Mouse (Mus musculus) myocyte (in vitro differentiated cells): ENCODE measurements around the gene Sync. TPM values are rescaled to one million over a fixed set of nuclear protein-coding genes. Genes with fewer than 3 reads are reported as not detected.

Source experiments
- H3K27me3 ChIP-seq: one replicate; pipeline ENCODE4 v1.6.1; 2011; ENCODE audit not compliant: control insufficient read depth, insufficient read depth, insufficient read length
- H3K36me3 ChIP-seq: one replicate; pipeline ENCODE4 v1.6.1; 2011; ENCODE audit not compliant: control insufficient read depth, insufficient read depth
- H3K4me2 ChIP-seq: one replicate; pipeline ENCODE4 v1.6.1; 2011; ENCODE audit warnings: low read depth, control low read depth
- H3K4me3 ChIP-seq: one replicate; pipeline ENCODE4 v1.5.1; 2011; ENCODE audit warnings: mild to moderate bottlenecking, control low read depth, moderate library complexity
- H3K79me2 ChIP-seq: one replicate; pipeline ENCODE4 v1.6.1; 2011; ENCODE audit not compliant: control insufficient read depth, insufficient read depth
- H3ac ChIP-seq: one replicate; pipeline ENCODE4 v1.6.1; 2011; ENCODE audit not compliant: control insufficient read depth, insufficient read length
- CEBPB ChIP-seq: IDR thresholded peaks from 2 replicates; pipeline ENCODE4 v1.6.1; 2011; ENCODE audit warnings: mild to moderate bottlenecking, moderate library complexity; ENCODE audit not compliant: poor library complexity, insufficient read depth, severe bottlenecking
- E2F4 ChIP-seq: IDR thresholded peaks from one replicate; pipeline ENCODE4 v1.6.1; 2011; ENCODE audit warnings: mild to moderate bottlenecking, control low read depth, moderate library complexity; ENCODE audit not compliant: insufficient read depth
- MAX ChIP-seq: IDR thresholded peaks from one replicate; pipeline ENCODE4 v1.6.1; 2011; ENCODE audit warnings: low read depth, mild to moderate bottlenecking, control low read depth
- MYOD1 ChIP-seq, 3 experiments: IDR thresholded peaks; one replicate each; pipeline ENCODE4 v1.6.1; 2011; ENCODE audit warnings: control low read depth in 2 of 3, low read depth in 2 of 3, mild to moderate bottlenecking in 2 of 3, moderate library complexity in 1 of 3; ENCODE audit not compliant: insufficient read length in 2 of 3, control insufficient read depth in 1 of 3
- MYOG ChIP-seq, 3 experiments: IDR thresholded peaks; one replicate each; pipeline ENCODE4 v1.6.1; 2011; ENCODE audit warnings: control low read depth in 2 of 3, low read depth in 2 of 3, mild to moderate bottlenecking in 2 of 3; ENCODE audit not compliant: insufficient read length in 2 of 3, control insufficient read depth in 1 of 3, insufficient read depth in 1 of 3
- POLR2A ChIP-seq: IDR thresholded peaks from one replicate; pipeline ENCODE4 v1.6.1; 2011; ENCODE audit warnings: low read depth, mild to moderate bottlenecking, control low read depth, moderate library complexity; ENCODE audit not compliant: insufficient read length
- POLR2AphosphoS2 ChIP-seq: IDR thresholded peaks from one replicate; pipeline ENCODE4 v1.6.1; 2011; ENCODE audit warnings: low read depth, control low read depth; ENCODE audit not compliant: insufficient read length
- REST ChIP-seq: IDR thresholded peaks from one replicate; pipeline ENCODE4 v1.6.1; 2011; ENCODE audit warnings: mild to moderate bottlenecking, control low read depth, moderate library complexity; ENCODE audit not compliant: insufficient read depth, insufficient read length
- SRF ChIP-seq: IDR thresholded peaks from one replicate; pipeline ENCODE4 v1.6.1; 2011; ENCODE audit warnings: low read depth; ENCODE audit not compliant: control insufficient read depth, insufficient read length
- TCF12 ChIP-seq: IDR thresholded peaks from one replicate; pipeline ENCODE4 v1.6.1; 2011; ENCODE audit warnings: mild to moderate bottlenecking, control low read depth; ENCODE audit not compliant: poor library complexity, insufficient read depth, severe bottlenecking
- TCF3 ChIP-seq: IDR thresholded peaks from one replicate; pipeline ENCODE4 v1.6.1; 2011; ENCODE audit warnings: low read depth, control low read depth; ENCODE audit not compliant: insufficient read length
- USF1 ChIP-seq: IDR thresholded peaks from one replicate; pipeline ENCODE4 v1.6.1; 2011; ENCODE audit warnings: low read depth, mild to moderate bottlenecking, control low read depth, moderate library complexity
- polyA plus RNA-seq: library from polyadenylated mRNA; unstranded; fragments of >200 nt; fragmentation: generic; extraction: Trizol; gene quantifications from one replicate; pipeline ENCODE4 v1.2.1, GENCODE M21; 2012; ENCODE audit warnings: missing spikeins

The Sync gene
- polyA plus RNA-seq, 1 experiment = 51.1 TPM

DNA sequence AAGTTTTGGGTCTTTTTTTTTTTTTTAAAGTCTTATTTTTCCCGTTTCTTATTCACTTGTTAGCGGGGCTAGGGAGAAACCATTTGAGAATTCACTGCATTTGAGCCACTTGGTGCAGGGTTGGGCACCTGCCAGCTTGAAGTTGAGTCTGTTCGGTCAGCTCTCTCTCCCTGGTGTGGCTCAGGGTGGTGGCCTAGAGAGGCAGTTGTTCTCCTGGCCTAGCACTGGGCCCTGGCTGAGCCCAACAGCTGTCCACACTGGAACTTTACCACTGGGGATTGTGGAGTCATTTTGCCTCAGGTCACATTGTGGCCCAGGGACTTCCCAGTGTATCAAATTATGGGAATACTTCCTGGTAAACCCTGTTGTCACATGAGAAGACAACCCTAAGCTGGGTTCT lies 650 bp downstream of the Sync start:
- Histone ChIP-seq H3K4me2 (peak overlapping the region; percentile 79), H3K4me3 (peak overlapping the region; percentile 48), H3K27me3 (no peaks in the 10 kb centered on the region), H3ac (peak overlapping the region; percentile 47), H3K79me2 (peaks cover 50% of the 10 kb centered on the region), H3K36me3 (no peaks in the 10 kb centered on the region)
- TF ChIP-seq MYOG (IDR thresholded peaks at IDR 0.05; ENCODE audit: control insufficient read depth in 1 of 3, insufficient read depth in 1 of 3, insufficient read length in 2 of 3, low read depth in 2 of 3) (peak; percentile 86 to 98 (median 93)), MAX (no peak), SRF (no peak), REST (no peak), POLR2A (peak; percentile 31), USF1 (peak; percentile 31), E2F4 (no peak), TCF12 (peak; percentile 81), TCF3 (peak; percentile 75), MYOD1 (IDR thresholded peaks at IDR 0.05; ENCODE audit: control insufficient read depth in 1 of 3, insufficient read length in 2 of 3, low read depth in 2 of 3) (peak; percentile 83 to 95 (median 88)), CEBPB (no peak), POLR2AphosphoS2 (no peak)

DNA sequence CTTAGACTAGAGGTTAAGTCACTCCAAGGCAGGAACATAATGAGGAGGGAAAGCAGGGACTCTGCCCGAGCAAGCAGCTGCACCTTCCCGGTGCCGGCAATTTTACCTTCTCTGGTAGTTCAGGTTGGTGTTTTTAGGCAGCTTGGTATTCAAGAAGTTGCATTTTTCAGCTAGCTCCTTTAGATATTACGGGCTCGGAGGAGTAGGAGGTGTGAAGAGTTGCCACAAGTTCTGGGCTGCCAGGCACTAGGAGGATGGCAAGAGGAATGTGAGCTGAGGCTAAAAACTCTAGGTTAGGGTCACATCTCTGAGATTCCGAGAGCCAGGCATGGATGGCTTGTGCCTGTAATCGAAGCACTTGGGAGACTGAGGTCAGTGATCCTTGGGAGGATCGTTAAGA lies 2.3 kb downstream of the Sync start:
- TF ChIP-seq TCF3 (no peak), MYOG (IDR thresholded peaks at IDR 0.05; ENCODE audit: control insufficient read depth in 1 of 3, insufficient read depth in 1 of 3, insufficient read length in 2 of 3, low read depth in 2 of 3) (no peak), POLR2AphosphoS2 (no peak), E2F4 (no peak), MYOD1 (IDR thresholded peaks at IDR 0.05; ENCODE audit: control insufficient read depth in 1 of 3, insufficient read length in 2 of 3, low read depth in 2 of 3) (no peak), POLR2A (no peak), MAX (no peak), REST (no peak), CEBPB (no peak), SRF (no peak)
- Histone ChIP-seq H3ac (no peak overlapping the region), H3K36me3 (no peaks in the 10 kb centered on the region), H3K4me2 (peak overlapping the region; percentile 14), H3K27me3 (no peaks in the 10 kb centered on the region), H3K79me2 (peaks cover 64% of the 10 kb centered on the region), H3K4me3 (no peak overlapping the region)

DNA sequence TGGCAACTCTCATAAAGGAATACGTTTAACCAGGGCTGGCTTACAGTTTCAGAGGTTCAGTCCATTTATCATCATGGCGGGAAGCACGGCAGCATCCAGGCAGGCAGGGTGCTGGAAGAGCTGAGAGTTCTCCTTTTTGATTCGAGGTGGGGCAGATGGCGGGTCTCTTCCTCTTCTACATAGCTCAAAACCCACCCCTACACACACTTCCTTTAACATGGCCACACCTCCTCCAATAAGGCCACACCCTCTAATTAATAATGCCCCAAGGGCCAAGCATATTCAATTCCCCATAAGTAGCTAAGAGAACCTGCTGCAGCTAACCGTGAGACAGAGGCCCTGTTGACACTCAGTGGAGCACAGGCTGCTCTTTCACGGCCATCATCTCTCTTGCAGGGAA lies 5.4 kb downstream of the Sync start:
- Histone ChIP-seq H3K27me3 (no peaks in the 10 kb centered on the region), H3K4me3 (no peak overlapping the region), H3K4me2 (no peak overlapping the region), H3ac (no peak overlapping the region), H3K36me3 (peaks cover 9% of the 10 kb centered on the region), H3K79me2 (peaks cover 93% of the 10 kb centered on the region)
- no peak for TF ChIP-seq POLR2AphosphoS2
- TF ChIP-seq MAX = no peak

DNA sequence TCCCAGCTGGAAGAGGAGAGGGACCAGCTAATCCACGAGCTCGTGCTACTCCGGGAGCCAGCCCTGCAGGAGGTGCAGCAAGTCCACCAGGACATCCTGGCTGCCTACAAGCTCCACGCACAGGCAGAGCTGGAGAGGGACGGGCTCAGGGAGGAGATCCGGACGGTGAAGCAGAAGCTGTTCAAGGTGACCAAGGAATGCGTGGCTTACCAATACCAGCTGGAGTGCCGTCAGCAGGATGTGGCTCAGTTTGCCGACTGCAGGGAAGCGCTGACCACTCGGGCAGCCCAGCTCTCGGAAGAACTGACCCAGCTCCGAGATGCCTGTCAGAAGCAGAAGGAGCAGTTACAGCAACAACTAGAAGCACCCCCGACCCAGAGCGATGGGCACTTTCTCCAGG lies 6.3 kb downstream of the Sync start:
- H3K4me2 ChIP-seq = no peak overlapping the region
- H3K79me2 ChIP-seq = peaks cover 96% of the 10 kb centered on the region
- H3K4me3 ChIP-seq = no peak overlapping the region
- TF ChIP-seq TCF3 = no peak
- TF ChIP-seq POLR2AphosphoS2 = peak; percentile 61
- TF ChIP-seq MYOD1 (IDR thresholded peaks at IDR 0.05; ENCODE audit: control insufficient read depth in 1 of 3, insufficient read length in 2 of 3, low read depth in 2 of 3) = peak in 1 of 3 experiments; percentile 63
- peak in 1 of 3 experiments; percentile 78 for TF ChIP-seq MYOG (IDR thresholded peaks at IDR 0.05; ENCODE audit: control insufficient read depth in 1 of 3, insufficient read depth in 1 of 3, insufficient read length in 2 of 3, low read depth in 2 of 3)
- no peak for TF ChIP-seq TCF12
- H3ac ChIP-seq = no peak overlapping the region
- peaks cover 13% of the 10 kb centered on the region for H3K36me3 ChIP-seq
- H3K27me3 ChIP-seq = no peaks in the 10 kb centered on the region

DNA sequence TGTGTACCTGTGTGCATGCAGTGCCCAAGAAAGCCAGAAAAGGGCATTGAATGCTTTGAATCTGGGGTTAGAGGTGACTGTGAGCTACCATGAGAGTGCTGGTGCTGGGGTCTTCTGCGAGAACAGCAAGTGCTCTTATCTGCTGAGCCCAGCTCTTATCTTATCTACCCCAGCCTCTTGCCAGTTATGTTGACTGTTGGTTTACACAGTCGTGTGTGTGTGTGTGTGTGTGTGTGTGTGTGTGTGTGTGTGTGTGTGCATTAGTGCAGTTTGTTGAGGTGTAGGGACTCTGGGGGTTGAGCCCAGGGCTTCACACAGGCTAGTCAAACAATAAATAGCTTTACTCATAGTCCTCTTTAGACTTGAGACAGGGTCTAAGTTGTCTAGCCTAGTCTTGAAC lies 7.8 kb downstream of the Sync start:
- Histone ChIP-seq H3K4me2 (peak overlapping the region; percentile 14), H3K4me3 (no peak overlapping the region), H3K79me2 (peaks cover 93% of the 10 kb centered on the region), H3K36me3 (peaks cover 15% of the 10 kb centered on the region), H3ac (no peak overlapping the region), H3K27me3 (no peaks in the 10 kb centered on the region)
- no peak for TF ChIP-seq E2F4
- no peak for TF ChIP-seq SRF

DNA sequence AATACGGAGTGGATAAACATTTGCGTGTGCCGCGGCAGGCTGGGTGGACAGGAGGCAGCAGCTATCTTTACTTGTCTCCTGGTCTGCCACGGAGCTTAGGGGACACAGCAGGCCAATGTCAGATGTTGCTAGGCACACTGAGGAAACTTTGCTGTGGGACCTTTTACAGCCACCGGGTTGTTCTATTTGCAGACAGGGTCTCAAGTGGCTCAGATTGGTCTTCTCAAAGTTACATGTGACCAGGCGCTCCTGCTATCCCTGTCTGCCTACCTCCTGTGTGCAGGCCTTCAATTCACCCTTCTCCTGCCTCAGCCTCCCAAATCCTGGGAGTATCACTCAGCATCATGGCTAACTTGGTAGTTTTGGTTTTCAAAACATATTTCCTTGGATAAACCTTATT lies 8.6 kb downstream of the Sync start:
- Histone ChIP-seq H3K4me3 (no peak overlapping the region), H3K27me3 (no peaks in the 10 kb centered on the region), H3K79me2 (peaks cover 92% of the 10 kb centered on the region), H3K4me2 (no peak overlapping the region), H3ac (no peak overlapping the region), H3K36me3 (peaks cover 22% of the 10 kb centered on the region)
- TF ChIP-seq TCF12 (no peak), REST (no peak), TCF3 (no peak), POLR2AphosphoS2 (no peak)
